Mouse (Mus musculus) natural killer cell, adult 2 months (primary cell): ENCODE measurements at regions not wholly inside any gene's neighbourhood (a gene's known extent, or its start where the extent isn't known, plus 50 kb on each side); places are given as distances from the start of the nearest gene placed in this dataset.

Source experiments
- DNase-seq, 2 experiments: peaks; one replicate each; pipeline ENCODE4 v3.0.0; 2022; ENCODE audit warnings: low spot score in 2 of 2

GRCm38 (mm10) chr10:111741301-111741945 lies 231.0 kb upstream of the Krr1 start:
- DNase-seq, result no peak

GRCm38 (mm10) chr10:111743291-111743690 lies 229.2 kb upstream of the Krr1 start:
- no peak for DNase-seq

- DNase-seq, result no peak
Observed at GRCm38 (mm10) chr10:111745116-111745515, 227.3 kb upstream of the Krr1 start.

- peak in 1 of 2 experiments; percentile 1 for DNase-seq
Observed at GRCm38 (mm10) chr10:111746067-111746878, 226.2 kb upstream of the Krr1 start.

- no peak for DNase-seq
Observed at GRCm38 (mm10) chr10:111746879-111747477, 225.5 kb upstream of the Krr1 start.

GRCm38 (mm10) chr10:111748482-111748881 lies 224.0 kb upstream of the Krr1 start:
- DNase-seq, result no peak

- DNase-seq, result no peak
Observed at GRCm38 (mm10) chr10:111753646-111754045, 218.8 kb upstream of the Krr1 start.

- DNase-seq, result no peak
Observed at GRCm38 (mm10) chr10:111755964-111756363, 216.5 kb upstream of the Krr1 start.

- DNase-seq, result no peak
Observed at GRCm38 (mm10) chr10:111756528-111756927, 215.9 kb upstream of the Krr1 start.

GRCm38 (mm10) chr10:111757689-111758088 lies 214.8 kb upstream of the Krr1 start:
- no peak for DNase-seq

GRCm38 (mm10) chr10:111759505-111759904 lies 213.0 kb upstream of the Krr1 start:
- DNase-seq, result no peak

- DNase-seq, result no peak
Observed at GRCm38 (mm10) chr10:111762751-111763528, 209.5 kb upstream of the Krr1 start.

- DNase-seq, result no peak
Observed at GRCm38 (mm10) chr10:111767011-111767720, 205.3 kb upstream of the Krr1 start.

- no peak for DNase-seq
Observed at GRCm38 (mm10) chr10:111767813-111768455, 204.5 kb upstream of the Krr1 start.

GRCm38 (mm10) chr10:111769486-111770002 lies 202.9 kb upstream of the Krr1 start:
- no peak for DNase-seq

- no peak for DNase-seq
Observed at GRCm38 (mm10) chr10:111770027-111770426, 202.4 kb upstream of the Krr1 start.

- no peak for DNase-seq
Observed at GRCm38 (mm10) chr10:111771010-111771409, 201.5 kb upstream of the Krr1 start.

GRCm38 (mm10) chr10:111777559-111777958 lies 194.9 kb upstream of the Krr1 start:
- DNase-seq, result no peak

GRCm38 (mm10) chr10:111778111-111778510 lies 194.4 kb upstream of the Krr1 start:
- DNase-seq, result no peak

GRCm38 (mm10) chr10:111779956-111780355 lies 192.5 kb upstream of the Krr1 start:
- no peak for DNase-seq
